Mouse (Mus musculus): ENCODE measurements around the gene Kif24.

The Kif24 gene

DNA sequence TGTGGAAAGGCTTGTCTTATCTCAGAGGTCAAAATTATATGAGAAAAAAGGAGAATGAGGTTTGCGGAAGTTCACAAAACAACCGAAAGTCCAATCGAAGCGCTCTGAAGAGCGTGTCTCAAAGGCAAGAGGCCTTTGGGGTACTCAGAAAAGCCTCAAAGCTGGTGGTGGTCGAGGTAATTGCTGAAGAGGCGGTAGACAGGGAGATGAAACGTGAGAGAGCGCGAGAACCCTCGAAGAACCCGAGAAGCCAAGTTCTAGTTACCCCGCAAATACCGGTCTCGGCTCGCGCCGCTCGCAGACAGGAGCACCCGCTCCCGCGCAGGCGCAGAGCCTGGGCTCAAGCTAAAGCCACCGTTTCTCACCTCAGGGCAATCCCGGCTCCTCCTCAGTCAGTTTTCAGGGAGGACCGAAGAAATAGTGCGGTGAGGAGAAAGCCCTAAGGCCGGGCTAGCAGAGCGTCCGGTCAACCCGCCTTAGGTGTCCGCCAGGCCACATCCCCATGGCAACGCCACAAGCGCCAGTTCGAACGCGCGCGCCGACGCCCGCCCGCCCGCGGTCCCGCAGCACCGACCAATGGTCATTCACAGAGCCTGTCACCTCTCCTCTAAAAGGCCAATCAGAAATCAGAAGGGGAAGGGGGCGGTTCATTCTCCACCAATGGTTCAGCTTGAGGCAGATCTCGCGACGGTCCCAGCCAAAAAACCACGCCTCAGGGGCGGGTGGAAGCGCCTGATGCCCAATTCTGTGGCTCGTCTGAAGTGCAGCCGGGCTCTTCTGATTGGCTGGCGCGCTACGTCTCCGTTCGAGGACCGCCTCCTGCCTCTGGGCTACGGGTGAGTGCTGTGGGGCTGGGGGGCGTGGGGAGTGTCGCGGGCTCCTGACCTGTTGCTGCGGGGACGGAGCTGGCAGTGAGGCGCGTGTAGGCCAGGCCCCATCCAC is at the start of gene Kif24, which contains the start of gene Nudt2:
TSS of gene Kif24 (minus strand) at position 543 of the 942 bp plus-strand sequence.
TSS of gene Nudt2 (plus strand) at position 807 of the 942 bp plus-strand sequence.
- peak; percentile 99 to 100 for DNase-seq (ENCODE audit: low spot score in 2 of 2)

DNA sequence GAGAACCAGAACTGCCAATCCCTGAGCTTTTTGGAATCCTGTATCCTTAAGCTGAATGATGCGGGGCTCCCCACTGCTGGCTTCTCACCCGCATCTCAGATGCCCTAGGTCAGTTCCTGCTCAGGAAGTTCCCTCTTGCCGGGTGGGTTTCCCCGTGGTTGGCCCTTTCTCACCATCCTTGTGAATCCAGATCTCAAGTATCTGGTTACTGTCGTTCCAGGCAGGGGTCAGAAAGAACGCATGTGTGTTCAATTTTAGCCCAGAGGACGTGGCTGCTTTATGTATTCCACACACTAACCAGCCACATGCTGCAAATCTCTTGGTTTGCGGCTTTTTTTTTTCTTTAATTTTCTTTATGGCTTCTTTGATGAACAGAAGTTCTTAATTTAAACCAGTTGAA is 49.0 kb upstream of the Kif24 start:
- DNase-seq (ENCODE audit: low spot score in 2 of 2) = no peak

DNA sequence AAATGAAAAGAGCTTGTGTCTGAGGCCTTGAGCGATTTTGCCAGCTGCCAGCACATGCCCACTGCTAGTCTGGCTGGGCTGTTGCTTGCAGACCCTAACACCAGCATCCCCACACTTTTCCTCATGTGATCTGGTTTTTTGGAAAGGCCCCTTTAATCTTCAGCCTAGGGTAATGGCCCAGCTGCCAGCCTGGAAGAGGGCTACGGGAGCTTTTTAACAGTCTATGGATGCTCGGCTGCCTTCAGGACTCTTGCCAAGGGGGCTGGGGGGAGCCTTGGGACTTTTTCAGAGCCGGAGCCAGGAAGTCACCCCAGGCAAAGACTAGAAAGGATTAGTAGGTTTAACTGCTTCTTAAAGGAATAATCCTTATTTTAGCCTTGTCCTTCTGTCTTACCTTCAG is 48.6 kb upstream of the Kif24 start:
- peak in 1 of 2 experiments; percentile 67 for DNase-seq (ENCODE audit: low spot score in 2 of 2)

DNA sequence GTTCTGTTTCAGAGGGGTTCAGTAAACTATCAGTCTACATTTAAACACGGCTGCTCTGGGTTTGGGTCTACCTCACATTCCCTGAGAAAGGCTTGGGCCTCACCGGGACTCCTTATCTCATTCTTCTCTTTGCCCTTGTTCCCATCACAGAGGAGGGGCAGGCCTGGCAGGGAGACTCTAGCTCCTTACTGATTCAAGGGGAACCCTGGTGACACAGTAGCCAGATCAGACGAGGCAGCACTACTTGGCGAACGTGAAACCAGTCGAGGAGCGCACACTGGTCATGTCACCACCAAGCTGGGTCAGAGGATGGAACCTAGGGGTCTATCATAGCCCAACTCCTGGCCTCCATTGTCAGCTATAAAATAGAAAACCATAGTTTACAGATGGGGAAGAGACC is 43.3 kb upstream of the Kif24 start:
- no peak for DNase-seq (ENCODE audit: low spot score in 2 of 2)

DNA sequence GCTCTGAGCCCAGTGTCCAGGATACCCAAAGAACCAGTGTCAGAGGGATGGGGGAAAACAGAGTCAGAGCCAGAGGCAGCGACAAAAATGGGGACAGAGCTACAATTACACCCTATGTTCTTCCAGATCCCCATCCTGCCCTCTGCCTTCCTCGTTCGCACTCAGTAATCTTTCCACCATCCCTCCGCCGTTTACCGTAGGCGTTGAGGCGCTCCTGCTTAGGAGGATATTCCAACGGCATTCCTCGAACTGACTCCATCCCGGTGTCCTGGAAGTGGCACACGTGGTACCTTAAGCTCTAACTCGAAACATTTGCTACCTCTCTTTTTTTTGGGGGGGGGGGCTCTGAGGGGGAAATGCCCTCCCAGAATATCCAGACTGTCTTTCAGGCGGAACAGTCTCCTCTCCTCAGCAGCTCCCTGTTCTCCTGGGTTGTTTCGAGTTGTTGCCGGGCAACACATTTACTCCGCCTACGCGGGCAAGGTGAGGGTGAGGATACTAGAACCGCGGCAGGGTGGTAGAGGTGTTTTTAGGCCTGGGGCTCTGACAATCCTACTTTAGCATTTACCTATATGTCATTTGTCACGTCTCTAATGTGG is 42.7 kb upstream of the Kif24 start:
- peak in 1 of 2 experiments; percentile 71 for DNase-seq (ENCODE audit: low spot score in 2 of 2)

DNA sequence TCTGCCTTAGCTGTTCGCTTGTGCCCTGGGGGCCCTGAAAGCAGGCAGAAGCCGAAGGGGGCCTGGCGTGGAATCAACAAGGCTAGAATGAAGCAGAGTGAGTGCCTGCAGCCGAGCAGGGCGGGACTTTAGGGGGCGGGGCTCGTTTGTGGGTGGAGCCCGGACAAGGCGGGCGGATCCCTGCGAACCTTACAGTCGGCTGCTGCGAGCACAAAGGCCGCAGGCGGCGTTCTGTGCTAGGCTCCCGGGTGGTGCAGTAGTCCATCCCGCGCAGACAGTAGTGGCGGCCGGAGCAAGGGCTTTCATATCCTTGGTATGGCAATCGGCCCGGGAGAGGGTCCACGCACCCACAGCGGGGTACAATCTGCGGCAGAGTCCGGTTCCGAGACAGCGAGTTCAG is 42.2 kb upstream of the Kif24 start:
- peak; percentile 91 for DNase-seq (ENCODE audit: low spot score in 2 of 2)

DNA sequence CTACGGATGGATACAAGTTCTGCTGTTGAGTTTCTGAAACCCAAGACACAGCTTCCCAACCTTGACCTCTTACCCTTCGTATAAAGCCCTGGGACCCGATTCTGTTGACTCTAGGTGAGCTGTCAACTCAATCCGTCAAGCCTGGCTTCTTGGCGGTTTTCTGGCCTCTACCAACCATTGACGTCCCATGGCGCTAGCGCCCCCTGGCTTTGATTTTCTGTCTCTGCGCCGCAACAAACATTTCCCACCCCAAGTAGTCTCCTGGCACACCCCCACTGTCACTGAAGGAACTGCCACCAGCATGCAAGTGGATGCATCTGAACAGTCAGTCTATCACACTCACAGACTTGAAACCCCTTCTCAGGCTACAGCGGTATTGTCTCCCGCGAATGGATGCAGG is 41.5 kb upstream of the Kif24 start:
- peak in 1 of 2 experiments; percentile 74 for DNase-seq (ENCODE audit: low spot score in 2 of 2)

DNA sequence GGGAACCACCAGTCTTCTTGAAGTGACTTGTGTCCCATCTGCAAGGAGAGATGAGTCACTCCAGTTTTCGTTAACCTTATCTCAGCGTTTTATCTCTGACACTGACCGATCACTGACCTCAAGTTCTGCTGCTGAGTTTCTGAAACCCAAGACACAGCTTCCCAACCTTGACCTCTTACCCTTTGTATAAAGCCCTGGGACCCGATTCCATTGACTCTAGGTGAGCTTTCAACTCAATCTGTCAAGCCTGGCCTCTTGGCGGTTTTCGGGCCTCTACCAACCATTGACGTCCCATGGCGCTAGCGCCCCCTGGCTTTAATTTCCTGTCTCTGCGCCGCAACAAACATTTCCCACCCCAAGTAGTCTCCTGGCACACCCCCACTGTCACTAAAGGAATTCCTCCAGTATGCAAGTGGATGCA is 40.5 kb upstream of the Kif24 start:
- DNase-seq (ENCODE audit: low spot score in 2 of 2) = no peak

DNA sequence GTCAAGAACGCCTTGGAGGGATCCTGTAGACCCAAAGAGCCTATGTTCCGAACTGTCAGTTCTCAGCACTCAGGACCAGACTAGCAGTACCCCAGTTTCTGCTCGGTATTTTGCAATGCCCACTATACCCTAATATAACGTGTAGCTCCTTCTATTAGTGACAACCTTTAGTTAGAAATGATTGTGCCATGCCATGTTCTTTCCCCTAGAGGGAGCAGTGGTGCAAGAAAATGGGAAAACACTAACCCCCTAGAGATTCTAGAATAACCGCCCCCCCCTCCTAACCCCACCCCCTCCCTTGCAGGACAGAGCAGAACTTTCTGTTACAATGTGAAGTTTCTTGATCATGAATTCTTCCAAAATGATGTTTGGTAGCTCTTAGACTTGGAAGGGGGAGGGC is 39.6 kb upstream of the Kif24 start:
- no peak for DNase-seq (ENCODE audit: low spot score in 2 of 2)

DNA sequence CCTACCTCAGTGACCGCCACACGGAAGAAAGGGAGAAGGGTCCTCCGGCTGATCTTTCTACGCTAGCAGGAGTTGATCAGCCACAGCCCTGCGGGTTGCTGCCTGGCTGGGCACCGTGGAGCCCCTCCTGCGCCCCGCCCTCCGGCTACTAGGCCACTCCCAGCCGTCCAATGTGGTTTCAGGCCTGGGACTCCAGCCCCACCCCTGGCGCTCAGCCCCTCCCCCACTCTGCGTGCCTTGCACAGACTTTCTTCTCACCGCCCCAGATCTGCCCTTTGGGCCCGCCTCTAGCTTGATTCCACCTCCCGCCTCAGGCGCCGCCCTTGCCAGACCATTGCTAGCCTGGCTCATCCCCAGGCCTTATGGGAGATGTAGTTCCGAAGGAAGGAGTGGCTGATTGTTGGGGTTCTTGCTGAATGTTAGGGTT is 38.3 kb upstream of the Kif24 start, which contains the start of gene AI464131:
TSS of gene AI464131 (minus strand) at position 91 of the 427 bp plus-strand sequence.
- DNase-seq (ENCODE audit: low spot score in 2 of 2) = peak; percentile 96 to 97

DNA sequence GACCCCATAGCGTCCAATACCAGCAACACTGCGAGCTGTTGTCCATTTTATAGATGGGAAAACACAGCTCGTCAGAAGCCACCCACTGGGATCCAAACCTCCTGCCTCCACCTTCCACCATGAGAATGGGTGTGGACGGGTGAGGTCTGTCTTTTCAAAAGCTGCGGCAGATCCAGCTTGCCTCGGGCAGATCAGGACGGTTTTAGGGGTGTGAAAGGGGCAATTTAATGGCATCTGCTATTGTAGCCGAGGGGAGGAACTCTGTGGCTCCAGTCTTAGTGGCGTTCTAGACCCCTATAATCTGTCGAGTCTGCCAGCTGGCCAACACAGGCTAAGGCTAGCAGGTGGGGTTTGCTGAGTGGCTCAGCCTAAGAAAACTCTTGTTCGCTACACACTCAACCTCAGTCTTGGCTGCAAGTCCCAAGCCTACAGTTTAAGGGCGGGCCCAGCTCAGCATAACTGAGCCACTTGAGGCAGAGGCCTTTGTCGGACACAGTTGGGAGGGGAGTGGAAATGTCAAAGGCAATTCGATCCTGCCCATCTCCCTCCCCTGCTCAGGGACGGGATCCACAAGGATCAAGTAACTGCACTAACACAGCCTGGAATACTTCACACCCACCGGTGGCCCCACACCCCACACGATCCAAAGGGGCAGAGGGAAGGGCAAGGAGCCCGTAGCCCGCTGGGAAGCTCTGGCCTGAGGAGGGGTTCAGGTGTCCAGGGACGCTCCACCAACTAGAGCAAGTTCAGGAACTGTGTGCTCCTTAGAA is 37.7 kb upstream of the Kif24 start:
- no peak for DNase-seq (ENCODE audit: low spot score in 2 of 2)

DNA sequence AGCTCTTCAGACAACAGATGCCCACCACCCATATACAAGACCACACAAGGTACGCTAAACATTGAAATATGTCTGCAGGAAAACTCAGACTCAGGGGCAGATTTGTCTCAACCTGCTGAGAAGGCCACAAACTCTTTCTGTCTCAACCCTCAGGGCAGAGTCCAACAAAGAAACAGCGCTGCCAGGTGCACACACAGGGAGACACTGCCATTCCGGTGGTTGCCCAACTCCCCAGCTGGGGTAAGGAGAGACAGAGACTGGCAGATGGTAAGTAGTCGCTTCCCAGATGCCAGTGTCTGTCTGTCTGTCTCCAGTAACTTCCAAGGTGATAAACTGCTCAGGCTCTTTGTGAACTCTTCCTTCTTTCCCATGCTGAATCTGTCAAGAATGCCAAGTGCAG is 36.1 kb upstream of the Kif24 start:
- no peak for DNase-seq (ENCODE audit: low spot score in 2 of 2)

DNA sequence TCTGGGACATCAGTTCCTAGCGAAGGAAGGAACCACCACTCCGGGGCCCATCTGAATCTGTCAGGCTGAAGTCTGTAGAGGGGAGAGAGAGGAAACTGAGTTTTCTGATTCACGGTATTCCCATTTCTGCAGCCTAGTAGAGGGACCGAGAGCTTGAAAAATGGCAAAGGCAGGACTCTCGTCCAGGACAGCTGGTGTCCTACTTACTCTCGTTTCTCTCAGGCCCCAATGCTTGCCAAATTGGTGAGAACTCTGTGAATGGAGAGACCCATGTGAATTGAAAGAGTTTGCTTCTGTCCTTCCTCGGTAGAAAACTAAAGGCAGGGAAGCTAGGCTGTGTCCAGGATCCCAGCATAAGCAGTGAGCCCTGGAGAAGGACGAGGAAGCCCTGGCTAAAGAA is 34.9 kb upstream of the Kif24 start:
- DNase-seq (ENCODE audit: low spot score in 2 of 2) = no peak

DNA sequence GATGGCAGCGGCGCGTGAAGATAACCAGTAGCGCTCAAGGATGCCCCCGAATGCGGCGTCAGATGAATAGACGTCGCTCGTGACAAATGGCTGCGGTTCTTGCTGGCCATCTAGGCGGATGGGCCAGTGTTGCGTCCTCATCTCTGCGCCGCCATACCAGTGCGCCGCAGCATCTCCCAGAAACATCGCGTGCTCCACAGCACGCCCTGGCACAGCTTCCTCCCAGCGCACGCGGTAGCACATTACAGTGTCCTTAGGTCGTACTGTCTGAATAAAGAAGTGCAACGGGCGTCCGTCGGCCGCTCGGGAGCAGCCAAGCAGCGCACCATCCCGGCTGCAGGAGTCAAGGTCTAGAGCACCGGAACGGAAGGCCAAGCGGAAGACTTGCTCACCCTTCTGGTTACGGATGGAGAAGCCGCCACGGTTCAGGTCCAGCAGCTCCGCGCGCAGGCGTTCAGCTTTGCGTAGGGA is 34.3 kb upstream of the Kif24 start:
- DNase-seq (ENCODE audit: low spot score in 2 of 2) = no peak

DNA sequence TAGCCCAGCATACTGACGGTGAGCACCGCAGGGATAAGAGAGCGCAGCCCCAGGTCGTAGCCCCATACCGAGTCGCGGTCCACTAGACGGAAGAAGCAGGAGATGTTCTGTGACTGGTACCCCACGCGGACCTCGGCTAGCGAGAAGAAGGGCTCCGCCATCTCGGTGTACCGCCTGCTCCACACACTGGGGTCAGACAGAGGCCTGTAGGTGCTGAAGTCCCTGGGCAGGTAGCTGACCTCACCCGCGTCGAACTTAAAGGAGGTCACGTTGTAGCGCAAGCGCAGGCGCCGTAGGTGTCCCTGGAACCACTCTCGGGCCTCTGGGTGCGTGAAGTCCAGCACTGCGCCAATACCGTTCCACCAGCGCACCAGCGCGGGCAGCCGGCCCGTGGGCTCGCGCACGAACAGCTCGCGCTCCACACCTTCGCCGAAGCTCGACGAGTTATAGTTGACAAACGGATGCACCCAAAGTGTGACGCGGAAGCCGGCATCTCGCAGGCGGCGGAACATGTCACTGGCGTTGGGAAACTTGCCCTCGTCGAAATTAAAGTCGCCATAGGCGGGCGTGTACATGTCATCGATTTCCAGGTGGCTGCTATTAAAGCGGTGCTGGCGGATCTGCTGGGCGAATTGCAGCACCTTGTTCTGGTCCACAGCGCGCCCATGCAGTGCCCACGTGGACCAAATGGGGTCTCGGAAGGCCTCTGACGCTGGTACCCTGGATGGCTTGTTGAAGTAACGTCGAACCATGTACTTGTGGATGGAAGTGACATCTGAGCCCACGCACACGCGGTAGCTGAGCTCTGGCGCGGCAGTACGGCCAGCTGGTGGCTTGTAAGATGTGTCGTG is 33.5 kb upstream of the Kif24 start:
- DNase-seq (ENCODE audit: low spot score in 2 of 2) = no peak

DNA sequence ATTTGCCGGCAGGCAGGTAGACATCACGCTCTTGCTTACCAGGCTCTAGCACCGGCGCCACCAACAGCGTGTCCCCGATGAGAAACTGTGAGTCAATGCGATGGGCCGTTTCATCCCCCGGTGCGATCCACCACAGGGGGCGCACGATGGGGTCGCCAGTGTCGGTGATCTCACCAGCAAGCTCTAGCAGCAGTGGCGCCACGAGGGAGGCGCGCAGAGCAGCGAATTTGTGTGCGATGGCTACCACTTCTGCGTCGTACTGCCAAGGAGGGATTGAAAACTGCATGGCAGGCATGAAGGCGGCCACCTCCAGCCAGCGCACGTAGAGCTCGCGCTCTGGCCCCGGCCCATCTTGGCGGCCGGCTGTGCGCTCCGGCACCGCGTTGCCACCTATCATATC is 32.9 kb upstream of the Kif24 start:
- DNase-seq (ENCODE audit: low spot score in 2 of 2) = no peak

DNA sequence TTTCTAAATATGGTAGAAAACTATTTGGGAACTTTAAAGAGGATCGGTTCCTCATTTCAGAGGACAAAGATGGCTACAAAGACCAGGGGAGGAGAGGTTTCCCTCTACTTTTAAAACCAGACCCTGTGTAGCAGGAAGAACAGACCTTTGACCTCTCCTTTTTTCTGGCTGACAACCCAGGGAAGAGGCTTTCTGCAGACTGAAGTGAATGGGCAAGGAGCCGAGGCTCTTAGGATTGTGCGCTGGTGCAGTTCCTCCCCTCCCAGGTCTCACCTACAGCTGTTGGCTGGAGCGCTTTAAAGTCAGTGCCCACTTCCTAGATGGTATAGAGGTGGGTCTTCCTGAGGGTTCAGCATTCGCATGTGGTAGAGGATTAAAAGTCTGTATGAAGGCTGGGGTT is 32.4 kb upstream of the Kif24 start:
- no peak for DNase-seq (ENCODE audit: low spot score in 2 of 2)

DNA sequence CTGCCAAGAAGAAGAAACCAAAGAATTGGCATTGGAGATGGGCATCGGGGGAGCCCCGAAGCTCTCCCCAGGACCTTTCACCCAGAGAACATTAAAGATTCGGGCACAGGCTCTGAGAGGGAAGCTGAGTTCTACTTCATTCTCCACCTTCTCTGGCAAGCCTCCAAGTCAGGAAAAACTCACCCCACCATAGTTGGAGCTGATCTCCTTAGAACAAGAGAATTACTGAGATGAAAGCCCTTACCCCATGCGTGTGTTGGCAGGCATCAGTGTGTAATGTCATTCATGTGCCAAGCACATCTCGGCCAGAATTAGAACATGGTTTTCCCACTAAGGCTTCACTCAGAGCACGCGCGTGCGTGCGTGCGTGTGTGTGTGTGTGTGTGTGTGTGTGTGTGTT is 31.2 kb upstream of the Kif24 start:
- DNase-seq (ENCODE audit: low spot score in 2 of 2) = peak; percentile 82 to 91

DNA sequence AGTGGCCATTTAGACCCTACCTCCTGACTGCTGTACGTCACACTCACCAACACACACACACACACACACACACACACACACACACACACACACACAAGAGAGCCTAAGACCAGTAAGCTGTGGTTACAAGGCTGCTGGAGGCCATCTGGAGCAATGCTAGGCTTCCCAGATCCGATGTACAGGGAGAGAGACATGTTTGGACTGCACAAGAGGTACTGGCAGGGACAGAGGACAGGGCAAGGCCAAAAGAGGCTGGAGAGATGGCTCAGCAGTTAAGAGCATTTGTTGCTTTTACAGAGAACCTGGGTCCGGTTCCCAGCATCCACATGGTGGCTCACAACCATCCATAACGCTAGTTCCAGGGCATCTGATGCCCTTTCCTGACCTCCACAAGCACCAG is 30.4 kb upstream of the Kif24 start:
- DNase-seq (ENCODE audit: low spot score in 2 of 2) = no peak

DNA sequence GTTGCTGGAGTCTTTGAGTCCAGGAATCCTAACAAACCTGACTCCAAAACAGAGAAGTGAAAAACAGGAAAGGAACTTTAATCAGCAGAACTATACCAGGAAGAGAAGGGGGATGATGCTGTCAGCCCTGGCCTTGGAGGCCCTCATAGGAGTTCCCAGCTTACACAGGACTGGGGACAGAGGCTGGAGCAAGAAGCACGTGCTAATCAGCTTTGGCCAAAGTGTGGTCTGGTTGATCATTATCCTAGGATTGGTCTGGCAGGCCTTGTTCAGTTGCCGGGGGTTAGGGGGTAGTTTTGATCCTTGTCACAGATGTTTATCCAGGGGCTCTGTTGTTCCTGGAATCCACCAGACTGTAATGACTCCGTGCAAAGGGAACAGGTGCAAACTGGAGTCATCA is 29.7 kb upstream of the Kif24 start:
- no peak for DNase-seq (ENCODE audit: low spot score in 2 of 2)

DNA sequence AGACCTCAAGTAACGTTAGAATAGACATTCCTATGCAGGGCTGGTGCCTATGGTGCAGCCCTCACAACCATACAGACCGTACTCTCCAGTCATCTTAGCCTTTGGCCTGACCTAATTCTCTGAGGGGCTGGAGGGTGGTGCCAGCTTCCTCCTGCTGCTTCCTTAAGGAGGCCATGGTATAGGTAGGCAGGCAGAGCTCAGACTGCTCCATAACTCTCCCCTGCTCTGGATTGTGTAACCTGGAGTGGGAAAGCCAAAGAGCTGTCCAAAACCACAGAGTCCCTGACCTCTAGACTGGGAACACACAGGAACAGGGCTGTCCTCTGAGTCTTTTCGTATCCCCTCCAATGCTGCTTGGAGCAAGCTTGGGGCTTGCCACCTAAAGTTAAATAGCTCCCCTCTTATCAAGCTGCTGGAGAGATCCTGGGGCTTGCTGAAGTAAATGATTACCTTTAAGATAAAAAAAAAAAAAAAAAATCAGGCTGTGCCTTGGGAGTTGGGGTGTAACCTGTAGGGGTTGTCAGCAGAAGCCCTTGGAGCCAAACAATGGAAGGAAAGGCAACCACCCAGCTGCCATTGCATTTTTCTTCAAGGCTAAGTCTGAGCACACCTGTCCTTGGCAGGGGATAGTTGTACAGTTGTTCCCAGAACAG is 28.9 kb upstream of the Kif24 start:
- no peak for DNase-seq (ENCODE audit: low spot score in 2 of 2)

Measured in right cerebral cortex, postnatal 10 days (tissue).